Mouse (Mus musculus) layer of hippocampus, adult 9-10 months (tissue): ENCODE results near the gene Prkce.

Experiments
- DNase-seq: peaks from one replicate; pipeline ENCODE4 v3.0.0; 2022; ENCODE audit warnings: low spot score

Gene Prkce

DNA sequence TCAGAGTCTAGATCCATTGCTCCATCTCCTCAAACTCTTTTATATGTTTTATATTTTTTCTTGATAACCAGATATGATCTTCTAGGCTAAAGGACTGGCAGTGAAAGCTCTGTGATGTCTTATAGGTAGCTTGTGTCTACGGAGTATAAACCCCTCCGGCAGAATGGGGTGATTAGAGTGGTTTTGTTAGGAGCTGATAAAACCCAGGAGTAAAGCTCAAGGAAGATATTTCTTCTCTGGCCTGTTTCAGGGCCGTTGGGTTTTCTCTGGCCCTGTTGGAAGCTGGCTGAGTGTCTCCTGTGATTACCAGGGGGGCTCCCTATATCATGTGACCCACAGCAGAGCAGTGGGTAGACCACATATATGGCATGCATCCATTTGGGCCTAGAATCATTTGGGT lies 319.9 kb downstream of the Prkce start:
- no peak for DNase-seq

DNA sequence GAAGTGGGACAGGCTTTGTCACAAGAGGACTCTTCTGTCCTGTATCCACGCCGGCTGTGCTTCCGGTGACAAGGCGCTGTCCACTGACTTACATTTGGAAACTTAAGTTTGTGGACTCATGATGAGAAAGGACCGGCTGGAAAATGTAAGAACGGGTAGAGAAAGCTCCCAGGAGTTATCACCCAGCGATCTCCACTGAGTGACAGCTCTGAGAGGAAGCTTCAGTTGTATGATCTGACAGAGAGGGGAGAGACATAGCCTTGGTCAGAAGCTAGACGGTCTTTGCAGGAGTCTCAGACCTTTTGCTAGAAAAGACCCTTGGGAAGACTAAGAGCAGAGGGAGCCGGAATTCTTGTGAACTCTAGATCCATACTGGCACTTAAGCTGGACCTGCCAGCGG lies 322.2 kb downstream of the Prkce start:
- no peak for DNase-seq

DNA sequence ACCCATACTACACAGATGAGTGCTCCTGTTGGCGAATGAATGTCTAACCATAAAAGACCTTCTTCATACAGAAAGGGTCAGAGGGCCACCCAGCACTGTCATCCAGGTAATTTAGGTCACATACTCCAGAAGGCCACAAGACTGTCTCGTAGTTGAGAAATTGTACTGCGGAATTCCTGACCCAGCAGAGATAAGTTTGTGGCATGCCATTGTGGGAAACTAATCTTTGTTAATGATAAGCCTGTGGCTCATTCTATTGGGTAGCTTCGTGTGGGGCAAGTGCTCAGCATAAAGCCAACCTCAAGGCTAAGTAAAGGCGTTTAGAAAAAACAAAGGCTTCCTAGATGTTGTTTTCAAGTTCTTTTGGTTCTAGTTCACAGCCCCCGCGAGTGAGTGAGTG lies 324.8 kb downstream of the Prkce start:
- DNase-seq = no peak

DNA sequence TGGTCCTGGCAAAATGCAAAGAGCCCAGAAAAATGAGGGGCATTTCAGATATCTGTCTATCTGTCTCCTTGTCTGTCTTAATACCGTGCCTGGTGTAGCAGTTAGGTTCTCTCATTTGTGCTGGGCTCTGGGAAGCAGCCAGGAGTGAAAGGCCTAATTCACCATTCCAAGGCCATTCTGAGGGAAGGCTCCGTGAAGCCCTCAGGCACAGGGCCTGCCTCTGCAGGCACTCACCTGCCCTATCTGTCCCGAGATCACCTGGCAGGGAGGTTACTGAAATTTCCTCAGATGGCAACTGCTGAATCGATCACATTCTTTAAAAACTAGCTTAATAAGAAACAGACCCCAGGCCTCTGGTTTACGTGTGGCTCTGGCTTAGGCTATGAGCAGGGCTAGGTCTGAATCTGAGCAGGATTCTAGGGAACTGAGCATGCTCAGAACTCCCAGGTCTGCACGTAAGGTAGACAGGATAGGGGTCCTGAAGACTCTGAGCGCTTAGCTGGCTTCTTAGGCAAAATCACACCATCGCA lies 326.4 kb downstream of the Prkce start:
- DNase-seq = no peak

DNA sequence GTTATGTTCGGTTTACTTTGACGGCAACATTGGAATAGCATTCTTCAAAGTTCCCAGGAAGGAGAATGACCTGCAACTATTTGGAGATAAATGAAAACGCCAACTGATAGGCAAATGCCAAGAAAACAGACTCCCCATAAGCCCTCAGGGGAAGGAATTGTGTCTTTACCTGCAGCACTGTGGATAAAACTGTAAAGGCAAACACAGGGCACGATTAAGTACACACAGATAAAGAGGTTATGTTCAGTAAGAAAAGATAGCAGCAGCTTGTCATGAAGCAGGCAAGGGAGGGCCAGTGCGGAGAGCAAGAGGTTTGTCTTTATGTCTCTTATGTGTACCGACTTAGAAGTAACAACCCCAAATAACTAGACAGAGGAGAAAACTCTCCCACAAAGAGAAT lies 326.9 kb downstream of the Prkce start:
- DNase-seq = no peak

DNA sequence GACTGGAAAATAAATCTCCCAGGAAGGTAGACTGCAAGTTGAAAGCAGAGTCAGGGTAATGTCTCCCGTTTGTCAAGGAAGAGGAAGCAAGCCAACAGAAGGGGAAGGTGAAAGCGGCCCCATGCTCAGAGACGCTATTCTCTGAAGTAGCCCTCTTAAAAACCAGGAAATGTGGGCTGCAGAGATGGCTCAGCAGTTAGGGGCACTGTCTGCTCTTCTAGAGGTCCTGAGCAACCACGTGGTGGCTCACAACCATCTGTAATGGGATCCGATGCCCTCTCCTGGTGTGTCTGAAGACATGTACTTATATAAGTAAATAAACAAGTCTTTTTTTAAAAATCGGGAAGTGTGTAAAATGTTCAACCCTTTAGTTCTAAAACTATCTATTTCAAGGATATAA lies 327.3 kb downstream of the Prkce start:
- DNase-seq = peak; percentile 16

- DNase-seq = peak; percentile 45
Measured at GRCm38 (mm10) chr17:86496123-86496771, 328.7 kb downstream of the Prkce start.

GRCm38 (mm10) chr17:86497302-86497701 lies 329.7 kb downstream of the Prkce start:
- DNase-seq = no peak

GRCm38 (mm10) chr17:86499359-86500045 lies 331.9 kb downstream of the Prkce start:
- DNase-seq = no peak

DNA sequence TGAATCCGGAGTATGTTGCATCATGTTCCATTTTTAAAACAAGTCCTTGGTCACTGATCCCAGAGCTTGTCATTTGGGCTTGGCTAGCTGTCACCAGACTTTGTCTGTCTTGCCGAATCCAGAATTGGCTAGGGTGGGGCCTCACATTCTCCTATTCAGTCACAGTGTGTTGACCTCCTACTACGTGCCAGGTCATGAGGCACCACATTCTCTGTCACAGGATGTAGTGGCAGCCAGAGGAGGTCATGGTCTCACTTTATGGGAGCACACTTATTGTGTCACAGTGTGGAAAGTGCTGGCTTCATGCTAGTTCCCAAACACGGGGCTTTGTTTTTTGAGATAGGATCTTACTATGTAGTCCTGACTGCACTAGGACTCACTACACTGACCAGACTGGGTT lies 333.8 kb downstream of the Prkce start:
- DNase-seq = no peak

DNA sequence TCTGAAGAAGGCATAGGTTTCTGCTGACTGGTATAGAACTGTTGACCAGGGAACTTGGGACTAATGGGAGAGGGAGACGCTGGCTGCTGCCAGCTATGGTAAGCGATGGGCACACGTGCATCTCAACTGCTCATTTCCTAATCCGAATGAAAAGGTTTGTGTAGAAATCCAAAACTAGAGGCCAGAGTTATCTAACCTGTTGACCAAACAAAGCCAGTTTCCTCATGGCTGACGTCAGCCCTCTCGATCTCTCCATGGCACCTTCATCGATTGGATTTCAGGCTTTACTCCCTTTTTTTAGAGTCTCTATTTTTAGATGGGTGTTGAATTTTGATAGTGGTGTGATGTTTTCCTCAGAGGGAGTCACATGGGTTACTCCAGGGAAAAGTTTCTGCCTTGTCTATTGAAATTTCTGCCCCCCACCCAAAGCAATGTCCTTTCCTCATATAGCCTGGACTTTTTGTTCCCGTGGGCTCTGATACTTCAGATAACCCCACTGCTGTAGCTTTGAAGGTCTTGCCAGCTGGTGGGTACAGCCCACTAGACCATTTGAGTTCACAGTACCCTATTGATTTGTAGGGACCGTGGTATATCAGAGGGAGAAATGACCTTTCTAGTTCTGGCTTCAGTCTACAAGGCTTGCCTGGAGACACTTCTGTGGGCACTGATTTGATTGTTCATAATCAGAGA lies 335.8 kb downstream of the Prkce start:
- DNase-seq = no peak

- DNase-seq = no peak
Measured at GRCm38 (mm10) chr17:86505183-86505631, 337.6 kb downstream of the Prkce start, which contains the start of gene Gm10309. Gene Gm10309, minus strand, starts transcription at chr17:86505232.

DNA sequence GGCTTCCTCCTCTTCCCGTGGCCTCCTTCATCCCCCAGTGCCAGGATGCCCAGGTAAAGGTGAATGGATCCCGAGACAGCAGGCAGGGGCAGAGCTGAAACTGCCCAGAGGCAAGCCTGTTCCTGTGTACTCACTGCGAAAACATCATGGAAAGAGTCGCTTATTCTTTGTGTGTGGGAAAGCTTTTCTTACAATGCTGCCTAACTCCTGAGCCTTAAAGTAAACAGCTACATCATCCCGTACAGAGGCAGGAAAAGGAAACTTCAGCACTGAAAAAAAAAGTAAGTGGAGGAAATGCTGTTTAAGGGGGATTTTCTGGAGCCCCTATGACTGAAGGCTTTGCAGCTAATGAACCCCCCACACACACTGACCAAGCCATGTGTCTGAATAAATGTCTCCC lies 339.3 kb downstream of the Prkce start:
- no peak for DNase-seq

DNA sequence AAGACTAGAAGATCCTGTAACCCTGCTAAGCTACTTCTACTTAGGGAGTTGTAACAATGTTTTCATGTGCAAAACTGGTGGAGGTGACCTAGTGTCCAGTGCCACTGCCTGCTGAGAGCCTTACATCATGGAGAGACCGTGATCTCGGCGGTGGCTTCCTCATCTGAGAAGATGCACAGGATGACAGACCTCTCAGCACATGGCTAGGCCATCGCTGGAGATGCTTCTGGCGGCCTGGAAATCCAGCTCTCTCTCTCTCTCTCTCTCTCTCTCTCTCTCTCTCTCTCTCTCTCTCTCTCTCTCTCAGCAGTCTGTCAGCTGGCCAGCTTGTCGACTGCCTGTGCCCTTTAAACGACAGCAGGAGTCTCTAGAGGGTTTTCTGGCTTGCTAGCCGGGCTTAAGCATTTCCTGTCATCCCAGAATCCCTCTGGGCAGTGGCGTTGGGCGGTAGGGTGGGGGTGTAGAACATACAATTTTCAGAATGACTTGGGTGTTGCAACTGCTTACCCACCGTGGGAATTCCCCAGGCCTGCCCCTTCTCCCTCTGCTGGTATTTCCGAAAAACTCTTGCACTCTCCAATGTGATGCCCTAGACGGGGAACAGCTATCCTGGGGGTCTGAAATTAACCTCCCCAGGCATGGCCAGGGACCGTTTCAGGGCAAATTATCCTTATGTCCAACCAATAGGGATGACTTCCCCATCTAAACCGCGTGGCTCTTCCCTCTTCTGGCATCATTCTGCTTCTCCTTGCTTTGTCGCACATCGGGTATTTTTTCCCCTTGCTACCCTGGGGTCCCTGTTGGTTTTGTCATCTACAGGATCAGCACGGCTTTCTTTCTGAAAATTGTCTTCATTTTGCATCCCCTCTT lies 340.0 kb downstream of the Prkce start:
- DNase-seq = no peak

DNA sequence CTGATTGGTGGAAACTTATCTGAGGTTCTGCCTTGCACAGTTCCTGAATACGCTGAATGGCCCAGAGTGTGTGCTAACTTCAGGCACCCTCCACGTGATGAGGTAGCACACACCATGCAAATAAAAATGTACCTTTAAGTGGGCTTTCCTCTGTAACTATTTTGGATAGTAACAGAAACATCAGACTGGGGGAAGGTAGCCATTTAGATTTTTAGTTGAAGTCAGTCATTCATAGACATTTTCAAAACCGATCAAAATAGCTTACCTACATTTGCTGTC lies 340.6 kb downstream of the Prkce start:
- DNase-seq = no peak

GRCm38 (mm10) chr17:86509871-86510270 lies 342.3 kb downstream of the Prkce start:
- DNase-seq = no peak

DNA sequence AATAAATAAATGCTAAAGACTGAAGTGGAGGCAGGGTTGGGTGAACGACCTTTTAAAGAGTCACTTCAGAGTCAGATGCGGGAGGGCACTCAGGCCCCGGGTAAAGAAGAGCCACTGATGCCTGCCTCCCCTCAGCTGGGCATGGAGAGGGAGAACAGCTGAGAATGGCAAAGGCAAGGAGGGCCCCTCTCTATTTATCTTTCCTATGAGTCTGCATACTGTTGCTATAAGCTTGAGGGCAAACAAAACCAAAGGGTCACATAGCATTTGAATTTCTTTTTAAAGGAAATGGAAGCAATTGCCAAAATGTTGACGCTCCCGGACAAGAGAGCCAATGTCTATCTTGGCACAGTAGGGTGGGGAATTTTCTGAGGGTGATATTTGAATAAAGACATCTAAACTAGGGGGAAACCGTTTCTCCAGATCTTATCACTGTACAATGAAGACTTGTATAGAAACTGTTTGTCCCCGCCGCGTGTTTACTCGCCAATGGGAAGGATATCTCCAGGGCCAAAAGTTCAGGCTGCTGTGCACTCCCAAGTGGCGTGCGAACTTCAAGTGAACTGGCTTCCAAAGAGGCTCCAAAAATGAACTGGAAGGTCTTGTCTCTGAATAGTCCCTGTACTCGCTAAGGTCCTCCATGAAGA lies 347.5 kb downstream of the Prkce start:
- DNase-seq = no peak

DNA sequence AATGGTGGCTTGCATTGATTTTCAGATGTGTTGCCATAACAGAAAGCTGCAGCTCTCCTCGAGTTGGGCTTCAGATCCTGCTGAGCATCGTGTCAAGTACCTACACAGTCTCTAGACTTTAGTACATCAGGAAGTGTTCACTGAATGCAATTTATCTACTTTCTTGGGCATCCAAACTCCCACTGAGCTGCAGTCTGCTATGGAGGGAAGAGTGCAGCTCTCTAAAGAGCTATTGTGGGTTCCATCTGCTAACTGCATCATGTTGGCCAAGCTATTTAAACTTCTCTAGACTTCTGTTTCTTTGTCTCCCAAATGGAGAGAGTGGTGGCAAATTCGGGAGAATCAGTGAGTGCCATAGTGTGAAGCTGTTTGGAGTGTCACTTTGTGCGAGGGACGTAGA lies 349.0 kb downstream of the Prkce start:
- DNase-seq = no peak

- no peak for DNase-seq
Measured at GRCm38 (mm10) chr17:86518604-86519003, 351.0 kb downstream of the Prkce start.

DNA sequence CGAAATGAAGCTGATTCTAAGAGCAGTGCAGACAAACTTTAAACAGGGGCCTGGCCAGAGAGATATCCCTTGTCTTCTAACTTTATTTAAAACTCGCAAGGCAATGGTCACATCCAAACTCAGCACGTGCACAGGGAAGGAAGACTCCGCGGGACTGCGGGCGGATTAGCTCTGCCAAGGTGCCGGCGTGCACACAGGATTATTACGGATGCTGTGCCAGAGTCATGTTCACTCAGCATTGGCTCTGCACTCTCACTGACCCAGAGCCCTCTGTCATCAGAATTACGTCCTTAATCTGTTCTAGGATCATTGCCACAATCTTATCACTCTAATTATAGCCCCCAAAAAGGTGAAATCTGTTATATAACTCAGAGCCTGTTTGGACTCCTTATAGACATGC lies 353.7 kb downstream of the Prkce start:
- DNase-seq = no peak

GRCm38 (mm10) chr17:86522649-86523048 lies 355.1 kb downstream of the Prkce start:
- DNase-seq = no peak

GRCm38 (mm10) chr17:86523374-86523773 lies 355.8 kb downstream of the Prkce start:
- DNase-seq = no peak
